Mouse (Mus musculus) v-Abl transformed pro-B cells (cell line): Measurements from ENCODE around the gene Mau2.
"Not testable (repeated sequence)": the region's sequence is repeated elsewhere in the genome, so short reads cannot be mapped to it uniquely, and the experiment has no call there.

ENCODE experiments used
- in situ Hi-C, 2 experiments: fragments of 400-800 bp; cut with MboI; formaldehyde crosslinking; loops; one replicate each; pipeline ENCODE4 v1.15.1; 2025; ENCODE audit not compliant: unreplicated experiment in 2 of 2

Mau2 gene

DNA sequence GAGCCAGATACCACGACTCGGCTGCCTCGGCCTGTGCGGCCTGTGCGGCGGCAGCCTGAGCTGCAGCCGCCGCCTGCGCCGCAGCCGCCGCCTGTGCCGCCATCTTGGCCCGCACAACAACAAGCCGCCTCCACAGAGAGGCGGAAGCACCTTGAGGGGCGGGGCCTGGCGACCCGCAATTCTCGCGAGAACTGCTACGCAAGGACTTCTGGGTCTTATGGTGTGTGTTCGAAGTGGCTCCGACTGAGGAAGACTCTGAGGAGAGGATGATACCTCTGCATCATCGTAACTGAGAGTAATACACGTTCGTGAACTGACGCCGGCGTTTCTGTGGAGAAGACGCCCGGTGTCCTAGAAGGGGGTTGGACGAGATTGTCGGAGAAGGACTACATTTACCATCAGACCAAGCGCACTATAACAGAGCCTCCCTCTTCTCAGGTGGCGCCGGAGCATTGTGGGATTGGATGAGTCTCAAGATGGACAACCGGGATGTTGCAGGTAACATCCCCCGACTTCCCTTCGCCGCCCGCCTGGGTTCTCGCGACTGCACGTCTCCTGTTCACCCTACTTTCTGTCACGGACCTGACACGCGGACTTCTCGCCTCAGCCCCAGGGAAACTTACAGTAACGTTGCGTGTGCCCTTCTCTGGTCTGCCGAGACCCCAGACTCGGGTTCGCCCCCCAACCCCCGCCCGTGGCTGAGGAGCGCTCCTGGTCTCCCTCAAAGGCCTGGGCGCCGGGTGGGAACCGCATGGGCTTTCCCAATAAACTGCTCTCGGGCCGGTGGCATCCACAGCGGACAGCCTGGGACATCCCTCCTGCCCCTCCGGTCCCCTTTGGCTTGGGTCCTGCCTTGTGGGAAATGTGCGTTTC is at the start of gene Mau2, which contains the start of gene Sugp1:
Gene Mau2 (minus strand): TSS at position 152 of the 873 bp plus-strand sequence.
Gene Sugp1 (plus strand): TSS at position 231 of the 873 bp plus-strand sequence.
- in situ Hi-C loops: no loop called here

GRCm38 (mm10) chr8:70089296-70089960 is 46.9 kb upstream of the Mau2 start:
- in situ Hi-C loops: no loop called here

- in situ Hi-C loops: no loop called here
Observed at GRCm38 (mm10) chr8:70087836-70088650, 45.5 kb upstream of the Mau2 start.

- in situ Hi-C loops: no loop called here
Observed at GRCm38 (mm10) chr8:70087237-70087636, 44.7 kb upstream of the Mau2 start.

DNA sequence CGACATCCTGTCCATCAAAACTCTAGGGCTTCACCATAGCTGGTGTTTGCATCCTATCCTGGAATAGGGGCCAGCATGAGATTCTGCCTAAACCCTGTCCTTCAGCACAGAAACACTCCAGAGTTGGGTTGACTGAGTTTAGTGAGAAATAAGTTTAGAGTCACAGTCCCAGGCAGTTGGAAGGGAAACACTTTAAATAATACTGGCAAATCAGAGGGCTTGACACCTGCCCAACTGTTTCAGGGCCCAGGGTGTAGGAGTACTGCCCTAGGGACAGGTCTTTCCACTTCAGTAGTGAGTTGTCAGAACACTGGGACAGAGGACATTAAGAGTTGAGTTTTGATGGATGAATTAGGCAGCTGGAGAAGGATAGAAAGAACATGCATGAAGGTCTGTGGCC is 43.6 kb upstream of the Mau2 start:
- in situ Hi-C loops: no loop called here

DNA sequence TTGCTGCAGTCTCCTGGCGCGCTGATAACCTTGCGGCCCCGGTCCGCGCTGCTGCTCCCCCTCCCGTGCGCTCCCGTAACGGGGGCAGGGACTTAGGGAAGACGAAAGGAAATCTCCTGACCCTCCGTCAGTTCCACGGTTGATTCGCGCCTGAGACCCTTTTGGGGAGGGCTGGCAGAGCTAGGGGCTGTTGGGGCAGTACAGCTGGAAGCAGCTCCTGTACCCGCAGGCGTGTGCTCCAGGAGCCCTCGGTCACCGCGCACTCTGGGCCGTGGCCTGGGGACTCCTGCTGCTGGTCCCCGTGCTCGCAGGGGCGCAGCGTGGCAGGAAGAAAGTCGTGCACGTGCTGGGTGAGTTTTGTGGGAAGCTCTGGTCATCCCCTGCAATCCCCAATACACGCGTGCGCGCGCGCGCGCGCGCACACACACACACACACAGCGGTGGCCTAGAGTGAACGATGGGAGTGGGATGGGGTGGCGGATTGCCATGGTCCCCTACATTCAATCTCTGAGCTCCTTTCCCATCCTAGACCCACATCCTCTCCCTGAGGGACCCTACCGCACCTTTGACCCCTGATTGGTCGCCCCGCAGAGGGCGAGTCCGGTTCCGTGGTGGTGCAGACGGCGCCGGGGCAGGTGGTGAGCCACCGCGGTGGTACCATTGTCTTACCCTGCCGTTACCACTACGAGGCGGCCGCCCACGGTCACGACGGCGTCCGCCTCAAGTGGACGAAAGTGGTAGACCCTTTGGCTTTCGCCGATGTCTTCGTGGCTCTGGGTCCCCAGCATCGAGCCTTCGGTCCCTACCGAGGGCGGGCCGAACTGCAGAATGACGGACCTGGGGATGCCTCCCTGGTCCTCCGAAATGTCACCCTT is 41.9 kb upstream of the Mau2 start:
- in situ Hi-C loops: no loop called here

DNA sequence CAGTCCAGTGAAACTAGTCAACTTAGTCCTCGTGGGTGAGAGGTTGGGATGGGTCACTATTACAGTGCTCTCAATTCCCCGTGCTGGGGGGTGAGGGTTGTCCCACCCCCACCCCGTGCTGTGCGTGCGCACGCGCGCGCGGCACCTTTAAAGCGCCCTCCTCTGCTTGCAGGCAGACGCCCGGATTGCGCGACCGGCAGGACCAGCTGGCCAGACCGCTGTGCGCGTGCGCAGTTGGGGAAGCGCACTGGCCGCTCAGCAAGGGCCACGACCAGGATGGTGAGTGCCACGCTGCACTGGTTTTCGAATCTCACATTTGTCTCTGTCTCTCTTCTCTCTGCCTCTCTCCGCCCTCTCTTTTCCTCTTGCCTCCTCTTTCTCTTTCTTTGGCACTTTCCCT is 40.8 kb upstream of the Mau2 start, which contains the start of gene Hapln4:
Gene Hapln4 (plus strand): TSS at position 173 of the 400 bp plus-strand sequence.
- in situ Hi-C loops: no loop called here

DNA sequence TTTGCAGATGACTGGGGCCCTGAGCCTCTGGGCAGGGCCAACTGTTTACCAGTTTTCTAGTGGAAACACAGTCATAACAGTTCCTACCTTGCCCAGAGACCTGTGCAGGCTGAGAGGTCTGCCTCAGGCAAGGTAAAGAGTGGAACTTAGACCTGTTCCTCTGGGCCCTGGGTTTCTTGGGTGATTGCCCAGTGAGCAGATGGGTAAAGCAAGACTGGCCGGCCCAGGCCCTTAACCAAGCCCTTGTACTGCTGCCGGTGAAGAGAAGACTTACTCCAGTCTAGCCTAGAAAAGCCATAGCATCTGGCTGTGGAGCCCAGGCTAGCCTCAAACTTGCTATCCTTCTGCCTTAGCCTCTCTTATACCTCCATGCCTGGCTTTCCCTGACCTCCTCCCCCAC is 39.4 kb upstream of the Mau2 start:
- in situ Hi-C loops: no loop called here

- in situ Hi-C loops: no loop called here
Observed at GRCm38 (mm10) chr8:70073682-70074081, 31.1 kb upstream of the Mau2 start.

GRCm38 (mm10) chr8:70073120-70073519 is 30.6 kb upstream of the Mau2 start:
- in situ Hi-C loops: no loop called here

DNA sequence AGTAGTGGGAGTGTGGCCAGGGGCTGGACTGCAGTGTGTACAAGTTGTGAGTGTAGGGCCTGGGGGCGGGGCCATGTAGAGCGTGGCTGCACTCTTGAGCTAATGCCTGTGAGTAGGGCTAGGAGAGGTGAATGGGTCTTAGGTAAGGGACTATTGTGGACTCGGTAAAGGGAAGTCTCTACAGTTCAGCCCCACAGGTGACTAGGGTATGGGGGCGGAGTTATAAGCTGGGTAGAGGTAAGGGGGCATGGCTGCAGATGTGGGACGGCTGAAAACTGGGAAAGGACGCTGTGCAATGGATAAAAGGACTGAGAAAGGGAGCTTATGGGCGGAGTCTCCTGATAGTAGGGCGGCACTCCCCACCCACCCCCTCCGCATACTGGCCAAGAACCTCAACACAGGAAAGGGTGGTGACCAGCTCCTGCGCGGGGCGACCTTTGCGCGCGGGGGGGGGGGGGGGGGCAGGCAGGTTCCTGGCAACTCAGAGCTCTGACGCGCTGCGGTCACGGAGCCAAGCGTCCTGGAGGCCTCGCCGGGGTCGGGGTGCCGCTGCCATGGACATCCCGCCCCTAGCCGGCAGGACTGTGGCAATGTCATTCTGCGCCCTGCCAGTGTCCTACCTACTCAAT is 30.0 kb upstream of the Mau2 start, which contains the start of gene Tm6sf2:
Gene Tm6sf2 (plus strand): TSS at position 484 of the 629 bp plus-strand sequence.
- in situ Hi-C loops: no loop called here

- in situ Hi-C loops: no loop called here
Observed at GRCm38 (mm10) chr8:70071836-70072440, 29.4 kb upstream of the Mau2 start.

- in situ Hi-C loops: no loop called here
Observed at GRCm38 (mm10) chr8:70057721-70058120, 15.2 kb upstream of the Mau2 start.

DNA sequence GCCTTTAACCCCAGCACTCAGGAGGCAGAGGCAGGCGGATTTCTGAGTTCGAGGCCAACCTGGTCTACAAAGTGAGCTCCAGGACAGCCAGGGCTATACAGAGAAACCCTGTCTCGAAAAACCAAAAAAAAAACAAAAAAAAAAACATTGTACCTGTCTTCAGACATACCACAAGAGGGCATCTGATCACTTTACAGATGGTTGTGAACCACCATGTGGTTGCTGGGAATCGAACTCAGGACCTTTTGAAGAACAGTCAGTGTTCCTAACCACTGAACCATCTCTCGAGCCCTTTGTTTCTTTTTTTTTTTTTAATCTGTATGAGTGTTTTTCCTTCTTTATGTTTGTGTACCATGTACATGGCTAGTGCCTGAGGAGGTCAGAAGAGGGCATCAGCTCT is 7.9 kb upstream of the Mau2 start:
- in situ Hi-C loops: not testable (repeated sequence)

- in situ Hi-C loops: no loop called here
Observed at GRCm38 (mm10) chr8:70049662-70050061, 7.1 kb upstream of the Mau2 start.

- in situ Hi-C loops: no loop called here
Observed at GRCm38 (mm10) chr8:70043996-70044395, 1.5 kb upstream of the Mau2 start.

GRCm38 (mm10) chr8:70041885-70042546 is 518 bp downstream of the Mau2 start:
- in situ Hi-C loops: no loop called here

- in situ Hi-C loops: no loop called here
Observed at GRCm38 (mm10) chr8:70037994-70038393, 4.5 kb downstream of the Mau2 start.
